Mouse (Mus musculus) frontal cortex, postnatal 36 days (tissue): ENCODE data around the gene Trpm8.

Experiments
- DNase-seq, 2 experiments: peaks; one replicate each; pipeline ENCODE4 v3.0.0; 2022; ENCODE audit warnings: low spot score in 2 of 2

Gene Trpm8

GRCm38 (mm10) chr1:88247660-88248059, 29.8 kb upstream of the Trpm8 start:
- DNase-seq = no peak

DNA sequence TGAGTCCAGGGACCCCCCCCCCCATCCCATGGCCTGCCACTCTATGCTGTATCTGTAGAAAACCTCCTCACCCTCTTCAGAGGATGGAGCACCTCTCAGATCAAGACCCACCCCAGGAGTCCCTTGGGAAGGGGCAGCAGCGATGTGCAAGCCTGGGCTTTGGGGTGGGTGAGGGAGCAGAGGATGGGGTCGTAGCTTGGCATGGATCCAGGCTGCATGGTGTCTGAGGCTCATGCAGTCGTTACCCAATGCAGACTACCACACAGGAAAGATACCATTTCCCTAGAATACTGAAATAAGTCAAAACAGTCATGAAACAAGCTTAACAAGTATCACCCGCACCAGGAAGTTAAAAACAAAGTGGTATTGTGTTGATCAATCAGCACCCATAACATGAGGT, 28.8 kb upstream of the Trpm8 start:
- no peak for DNase-seq

GRCm38 (mm10) chr1:88249596-88249995, 27.9 kb upstream of the Trpm8 start:
- DNase-seq = no peak

DNA sequence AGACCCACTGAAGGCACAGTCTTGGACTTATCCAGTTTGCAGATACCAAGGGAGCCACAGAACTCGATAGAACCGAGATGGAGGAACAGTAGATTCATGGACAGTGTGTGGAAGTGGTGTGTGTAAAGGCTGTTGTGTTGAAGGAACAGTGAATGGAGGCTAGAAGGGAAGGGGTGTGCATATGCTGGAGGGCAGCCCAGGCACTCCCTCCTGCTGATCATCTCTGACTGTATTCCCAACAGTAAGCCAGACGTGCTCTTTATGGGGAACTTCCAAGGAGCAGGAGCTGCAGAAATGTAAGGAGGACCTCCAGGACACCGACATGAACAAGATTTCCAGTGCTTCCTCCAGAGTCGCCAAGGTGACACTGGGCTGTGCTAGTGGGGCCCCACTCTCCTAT, 27.4 kb upstream of the Trpm8 start:
- DNase-seq = no peak

DNA sequence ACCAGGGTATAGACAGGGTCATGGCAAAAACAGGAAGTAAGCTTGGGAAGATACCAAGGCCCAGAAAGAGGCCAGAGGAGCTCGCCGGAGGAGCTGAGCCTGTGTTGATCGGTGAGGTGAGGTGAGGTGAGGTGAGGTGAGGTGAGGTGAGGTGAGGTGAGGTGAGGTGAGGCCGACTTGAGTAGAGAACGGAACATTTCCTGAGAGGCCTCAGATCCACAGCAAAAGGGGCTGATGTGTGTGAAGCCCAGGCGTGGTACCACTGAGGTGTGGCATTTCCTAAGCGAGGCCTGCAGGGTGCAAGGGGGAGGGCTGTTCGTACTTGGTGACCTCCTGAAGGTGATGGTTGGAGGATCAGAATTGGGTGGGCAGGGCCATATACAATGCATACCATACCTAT, 24.4 kb upstream of the Trpm8 start:
- no peak for DNase-seq

DNA sequence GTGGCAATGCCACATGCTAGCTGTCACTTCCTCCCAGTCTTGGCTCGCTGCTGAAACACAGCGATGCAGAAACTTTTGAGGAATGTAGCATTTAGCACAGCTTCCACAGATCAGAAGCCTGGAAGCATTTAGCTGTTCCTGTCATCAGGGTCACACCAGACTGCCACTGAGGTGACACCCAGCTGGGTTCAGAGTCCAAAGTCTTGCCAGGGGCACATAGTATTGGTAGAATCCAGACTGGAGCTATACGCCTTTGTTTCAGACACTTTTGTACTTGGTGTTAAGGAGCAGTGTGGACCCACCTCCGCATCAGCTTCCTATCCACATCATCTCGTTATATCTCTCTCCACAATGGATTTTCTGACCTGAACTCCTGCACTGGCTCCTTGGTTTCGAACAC, 23.9 kb upstream of the Trpm8 start:
- no peak for DNase-seq

- DNase-seq = no peak
Measured at GRCm38 (mm10) chr1:88254793-88255465, 22.5 kb upstream of the Trpm8 start.

DNA sequence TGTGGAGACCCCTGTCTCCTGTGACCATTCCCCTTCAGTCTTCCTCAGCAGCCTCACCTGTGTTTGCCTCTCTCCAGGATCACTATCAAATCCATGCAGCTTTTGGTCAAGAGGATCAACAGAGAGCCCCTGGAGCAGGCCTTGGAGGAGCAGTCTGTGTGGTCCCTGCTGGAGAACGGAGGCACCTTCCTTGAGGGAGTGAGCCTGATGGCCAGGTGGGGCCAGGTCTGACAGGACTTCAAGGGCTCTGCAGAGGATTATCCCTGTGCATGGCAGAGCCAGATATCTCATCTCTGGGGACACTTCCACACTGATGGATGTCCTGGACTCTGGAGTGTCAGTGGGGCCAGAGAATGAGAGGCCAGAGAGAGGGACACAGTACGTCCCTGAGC, 22.0 kb upstream of the Trpm8 start:
- no peak for DNase-seq

DNA sequence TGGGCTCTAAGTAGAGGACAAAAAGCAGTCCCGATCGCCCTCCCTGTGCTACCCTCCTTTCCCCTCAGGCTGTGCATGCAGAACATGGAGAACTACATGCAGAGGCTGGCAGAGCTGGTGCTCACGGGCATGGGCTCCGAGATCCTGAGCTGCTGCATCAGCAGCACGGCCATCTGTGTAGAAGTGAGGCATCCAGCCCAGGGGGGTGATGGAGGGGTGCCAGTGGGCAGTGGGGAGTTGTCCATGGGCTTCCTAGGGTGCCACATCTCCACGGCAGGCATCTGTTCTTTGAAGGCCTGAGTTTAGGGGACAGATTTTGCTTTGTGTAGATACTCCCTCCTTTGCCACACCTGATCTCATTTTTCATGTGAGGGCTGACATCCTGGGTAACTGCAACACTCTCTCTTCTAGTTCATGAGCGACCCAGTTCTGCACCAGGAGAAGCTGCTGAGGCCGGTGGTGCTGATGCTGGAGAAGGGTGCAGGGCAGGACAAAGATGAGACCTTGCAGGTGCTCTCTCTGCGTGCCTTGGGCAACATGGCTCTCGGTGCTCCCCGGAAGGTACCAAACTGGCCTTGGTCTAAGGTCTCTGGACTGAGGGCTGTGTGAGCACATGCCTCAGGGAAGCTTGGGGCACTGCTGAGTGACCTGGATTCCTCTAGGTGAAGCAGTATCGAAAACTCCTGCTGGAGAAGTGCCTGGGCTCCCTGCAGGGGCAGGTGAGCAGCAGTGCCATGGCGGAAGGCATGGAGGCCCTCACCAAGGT, 21.3 kb upstream of the Trpm8 start:
- DNase-seq = no peak

DNA sequence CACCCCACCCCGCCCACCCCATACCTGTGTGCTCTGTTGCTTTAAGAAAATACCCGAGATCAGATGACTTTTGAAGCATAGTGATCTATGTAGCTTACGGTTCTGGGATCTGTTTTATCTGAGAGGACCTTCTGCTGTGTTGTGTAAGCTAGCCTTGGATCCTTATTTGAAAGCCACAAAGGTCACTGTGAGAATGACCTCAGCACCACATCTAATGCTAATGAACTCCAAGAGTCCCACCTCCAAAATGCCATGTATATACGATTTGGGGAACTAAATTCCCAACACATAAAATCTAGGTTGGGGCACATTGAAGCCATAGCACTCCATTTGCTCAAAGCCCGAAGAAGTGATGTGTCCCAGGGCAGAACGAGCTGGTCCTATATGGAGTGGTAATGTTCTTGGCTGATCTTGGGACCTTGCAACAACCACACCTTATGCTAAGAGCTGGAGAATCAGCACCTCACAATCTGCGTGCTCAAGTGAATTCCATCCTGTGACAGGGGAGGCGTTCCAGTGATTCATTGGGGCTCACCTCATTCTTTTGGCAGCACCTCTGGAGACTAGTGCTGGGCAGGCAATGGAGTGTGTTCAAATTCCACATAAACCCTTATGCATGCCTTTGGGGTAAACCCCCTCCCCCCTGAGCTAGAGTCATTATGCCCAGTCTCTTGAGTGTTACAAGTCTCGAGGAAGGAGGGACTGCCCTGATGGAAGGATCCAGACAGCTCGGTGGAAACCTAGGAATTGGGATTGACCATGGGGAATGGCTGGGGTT, 20.4 kb upstream of the Trpm8 start:
- DNase-seq = no peak

GRCm38 (mm10) chr1:88257681-88258080, 19.8 kb upstream of the Trpm8 start:
- DNase-seq = no peak

DNA sequence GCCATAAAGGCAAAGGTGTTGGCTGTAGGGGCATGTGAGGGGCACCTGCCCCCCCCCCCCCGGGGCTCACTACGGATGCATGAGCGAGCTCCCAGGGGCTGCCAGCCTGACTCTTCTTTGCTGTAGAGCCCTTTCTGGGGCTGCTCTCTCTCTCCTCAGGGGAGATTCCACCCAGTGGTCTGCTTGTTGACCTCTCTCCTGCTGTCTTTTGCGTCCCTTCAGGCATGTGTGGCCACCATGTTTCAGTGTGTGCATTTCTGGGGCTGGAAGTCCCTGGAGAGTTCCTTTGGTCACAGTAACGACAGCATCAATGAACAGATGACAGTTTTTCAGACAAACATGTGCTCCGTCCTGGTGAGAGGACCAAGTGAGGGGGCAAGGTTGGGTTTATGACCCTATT, 19.1 kb upstream of the Trpm8 start:
- no peak for DNase-seq

DNA sequence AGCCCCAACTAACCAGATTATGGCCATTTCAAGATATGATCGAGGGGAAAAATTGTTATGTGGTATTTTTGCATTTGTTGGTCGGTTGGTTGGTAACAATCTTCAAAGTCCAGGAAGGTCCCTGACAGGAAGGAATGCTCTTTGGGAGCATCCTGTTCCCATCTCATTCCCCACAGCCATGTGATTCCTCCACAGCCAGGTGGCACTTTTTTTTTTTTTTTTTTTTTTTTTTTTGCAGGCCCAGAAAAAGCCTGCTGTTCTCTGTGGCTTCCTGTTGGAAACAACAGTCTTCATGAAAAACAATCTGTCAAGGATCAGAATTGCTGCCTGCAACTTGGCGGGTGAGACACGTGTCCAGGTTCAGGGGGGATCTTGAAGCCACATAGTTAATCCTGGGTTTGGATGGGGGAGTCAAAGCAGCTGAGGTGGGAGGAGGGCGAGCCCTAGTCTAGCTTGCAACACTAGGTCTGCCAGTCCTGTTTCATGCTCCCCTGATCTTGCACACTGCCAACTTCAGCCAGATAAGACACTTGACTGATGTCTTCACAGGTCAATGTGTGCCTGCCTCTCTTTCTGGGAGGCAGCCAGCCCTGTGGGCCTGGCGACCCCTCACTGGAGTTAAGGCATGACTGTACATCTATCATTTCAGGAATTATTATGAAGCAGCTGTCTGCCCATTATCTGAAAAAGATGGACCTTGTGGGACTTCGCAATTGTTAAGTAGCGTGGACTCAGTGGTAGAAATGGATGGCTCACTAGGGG, 18.4 kb upstream of the Trpm8 start:
- DNase-seq = no peak

DNA sequence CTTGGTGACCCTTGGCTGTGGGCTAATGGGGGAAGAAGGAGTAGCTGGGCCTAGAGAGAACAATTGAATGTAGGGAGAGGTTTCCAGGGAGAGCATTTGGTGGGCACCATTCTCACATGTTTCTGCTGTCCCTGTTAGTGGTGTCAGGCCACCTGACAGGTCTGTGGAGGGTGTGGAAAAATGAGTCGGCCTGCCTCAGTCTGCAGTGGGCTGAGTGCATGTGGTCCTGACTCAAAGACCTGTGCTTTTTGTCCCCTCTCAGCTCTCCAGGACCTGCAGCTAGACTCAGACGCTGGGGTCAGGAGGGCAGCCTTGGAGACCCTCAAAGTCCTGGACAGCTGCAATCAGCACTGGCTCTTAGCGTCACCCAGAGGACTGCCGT, 17.8 kb upstream of the Trpm8 start:
- no peak for DNase-seq

DNA sequence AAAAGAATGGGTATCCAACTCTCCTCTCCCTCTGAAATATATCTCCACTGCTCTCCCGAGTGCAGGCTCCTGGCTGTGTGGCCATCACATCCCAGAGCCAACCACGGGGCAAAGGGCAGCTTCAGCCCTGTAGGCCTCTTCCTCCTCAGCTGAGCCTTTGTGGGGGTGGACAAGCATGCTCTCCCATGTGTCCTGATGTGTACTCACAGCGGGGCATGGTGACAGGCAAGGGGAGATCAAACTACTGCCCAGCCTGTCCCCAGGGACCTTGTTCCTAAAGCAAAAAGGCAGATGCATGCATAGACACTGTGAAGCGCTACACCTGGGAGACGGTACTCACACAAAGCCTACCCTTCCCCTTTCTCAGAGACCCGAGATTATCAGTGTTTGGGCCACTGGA, 17.3 kb upstream of the Trpm8 start:
- DNase-seq = no peak

DNA sequence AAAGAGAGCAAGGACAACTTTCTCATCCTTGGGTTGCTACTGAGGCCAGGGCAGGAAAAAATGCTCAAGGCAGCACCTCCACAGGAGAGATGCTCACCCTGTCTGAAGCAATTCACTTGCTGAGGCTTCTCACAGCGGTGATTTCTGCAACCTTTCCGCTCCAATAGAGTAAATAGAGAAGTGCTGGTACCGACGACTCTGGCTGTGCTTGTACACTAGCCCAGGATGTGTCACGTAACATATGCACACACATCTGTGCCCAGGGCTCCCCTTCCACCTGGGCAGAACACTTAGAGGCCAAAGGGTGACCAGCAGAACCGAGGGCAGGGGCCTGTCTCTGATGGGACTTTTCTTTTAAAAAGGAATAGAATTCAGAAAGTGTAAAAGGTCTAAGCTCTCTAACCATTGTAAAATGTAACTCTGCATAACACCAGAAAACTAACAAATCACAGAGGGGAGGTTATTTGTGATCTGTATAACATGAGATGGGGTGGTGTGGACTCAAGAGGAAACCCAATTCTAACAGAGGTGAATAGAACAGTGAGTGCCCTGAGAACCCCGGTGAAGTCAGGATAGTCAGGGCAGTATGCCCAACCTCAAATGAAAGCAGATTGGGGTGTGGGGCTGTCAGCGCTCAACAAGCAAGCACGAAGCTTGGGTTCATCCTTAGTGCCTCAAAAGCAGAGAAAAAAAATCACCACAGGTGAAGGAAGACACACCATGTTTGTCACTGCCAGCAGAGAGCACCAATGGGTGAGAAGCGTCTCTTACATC, 16.7 kb upstream of the Trpm8 start:
- DNase-seq = no peak

DNA sequence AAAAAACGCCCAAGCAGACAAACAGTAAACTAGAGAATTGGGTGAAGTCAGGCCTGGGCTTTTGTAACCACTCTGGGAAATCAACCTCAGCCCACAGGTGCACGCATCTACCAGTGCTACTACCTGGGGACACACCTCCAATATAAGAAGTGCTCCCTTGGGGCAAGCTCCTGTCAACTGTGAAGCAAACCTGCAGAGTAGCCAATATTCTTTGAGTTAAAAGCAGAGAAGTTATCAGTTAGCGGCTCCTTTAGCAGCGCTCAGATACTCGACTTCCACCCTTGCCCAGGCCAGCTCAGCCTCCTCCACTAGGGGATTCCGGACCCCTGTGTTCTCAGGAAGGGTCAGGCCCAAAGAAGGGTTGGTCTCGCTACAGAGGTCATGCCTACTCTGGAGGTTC, 15.8 kb upstream of the Trpm8 start:
- DNase-seq = no peak

DNA sequence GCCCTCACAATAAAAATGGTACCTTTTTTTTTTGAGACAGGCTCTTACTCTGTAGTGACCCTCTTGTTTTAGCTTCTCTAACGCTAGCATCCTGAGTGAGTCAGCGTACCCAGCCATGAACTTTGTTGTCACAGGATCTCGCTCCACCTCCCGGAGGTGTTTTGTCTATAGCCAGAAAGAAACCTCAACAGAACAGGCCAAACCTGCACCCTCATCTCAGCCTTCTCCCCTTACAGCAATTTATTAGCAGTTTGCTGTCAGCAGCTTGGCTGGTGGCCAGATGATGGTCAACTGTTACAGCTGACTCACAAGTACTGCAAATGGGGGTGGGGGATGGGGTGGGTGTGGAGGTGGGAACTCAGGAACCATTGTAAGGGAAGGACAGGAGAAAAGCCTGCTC, 15.2 kb upstream of the Trpm8 start:
- no peak for DNase-seq

DNA sequence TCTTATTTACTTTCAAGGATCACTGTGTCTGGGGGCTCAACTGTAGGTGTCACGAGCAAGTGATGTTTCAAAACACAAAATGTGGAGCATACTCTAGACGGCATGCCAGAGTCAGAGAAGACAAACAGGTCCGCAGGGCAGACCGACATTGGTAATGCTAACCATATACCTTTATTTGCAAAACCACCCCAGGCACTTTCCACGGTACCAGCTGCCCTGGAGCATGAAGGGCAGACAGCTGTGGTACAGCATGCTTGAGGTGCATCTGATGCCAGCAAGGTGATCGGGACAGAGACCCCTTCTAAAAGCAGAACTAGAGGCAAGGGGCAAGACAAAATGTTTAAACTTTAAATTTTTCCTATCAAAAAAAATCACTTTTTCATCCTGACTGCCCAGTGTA, 14.5 kb upstream of the Trpm8 start:
- no peak for DNase-seq

DNA sequence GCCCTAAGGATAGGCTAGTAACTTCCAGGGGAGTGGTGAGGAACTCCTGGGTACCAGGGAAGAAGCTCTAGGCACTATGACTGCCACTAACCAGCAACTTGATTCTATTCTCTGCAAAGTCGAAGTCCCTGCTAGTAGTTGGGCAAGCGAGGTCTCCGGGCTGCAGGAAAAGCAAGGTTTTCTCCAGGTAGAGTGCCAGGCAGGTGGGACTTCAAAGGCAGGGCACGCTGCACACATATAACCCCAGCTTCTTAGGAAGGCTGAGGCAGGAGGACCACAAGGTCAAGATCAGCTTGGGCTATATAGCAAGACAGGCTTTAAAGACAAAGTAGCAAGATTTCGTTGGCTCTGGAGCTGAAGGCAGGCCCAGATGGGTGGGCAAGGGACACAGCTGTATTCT, 13.7 kb upstream of the Trpm8 start:
- no peak for DNase-seq

GRCm38 (mm10) chr1:88264237-88264868, 13.1 kb upstream of the Trpm8 start:
- DNase-seq = no peak
